Mouse (Mus musculus) adrenal gland, adult 10 weeks (tissue): ENCODE results near the gene Phactr4. TPM values are rescaled to one million over a fixed set of nuclear protein-coding genes. Genes with fewer than 3 reads are reported as not detected.

Source experiments
- polyA plus RNA-seq: library from polyadenylated mRNA; stranded (reverse); fragments of 350-450 nt; fragmentation: Illumina TruSeq; extraction: RNeasy Lipid Tissue Mini Kit (QIAGEN cat#74804); gene quantifications from one replicate; pipeline ENCODE4 v1.2.3, GENCODE M21; 2014; ENCODE audit warnings: low read depth, low replicate concordance

Gene Phactr4
- 36.9 TPM for polyA plus RNA-seq

DNA sequence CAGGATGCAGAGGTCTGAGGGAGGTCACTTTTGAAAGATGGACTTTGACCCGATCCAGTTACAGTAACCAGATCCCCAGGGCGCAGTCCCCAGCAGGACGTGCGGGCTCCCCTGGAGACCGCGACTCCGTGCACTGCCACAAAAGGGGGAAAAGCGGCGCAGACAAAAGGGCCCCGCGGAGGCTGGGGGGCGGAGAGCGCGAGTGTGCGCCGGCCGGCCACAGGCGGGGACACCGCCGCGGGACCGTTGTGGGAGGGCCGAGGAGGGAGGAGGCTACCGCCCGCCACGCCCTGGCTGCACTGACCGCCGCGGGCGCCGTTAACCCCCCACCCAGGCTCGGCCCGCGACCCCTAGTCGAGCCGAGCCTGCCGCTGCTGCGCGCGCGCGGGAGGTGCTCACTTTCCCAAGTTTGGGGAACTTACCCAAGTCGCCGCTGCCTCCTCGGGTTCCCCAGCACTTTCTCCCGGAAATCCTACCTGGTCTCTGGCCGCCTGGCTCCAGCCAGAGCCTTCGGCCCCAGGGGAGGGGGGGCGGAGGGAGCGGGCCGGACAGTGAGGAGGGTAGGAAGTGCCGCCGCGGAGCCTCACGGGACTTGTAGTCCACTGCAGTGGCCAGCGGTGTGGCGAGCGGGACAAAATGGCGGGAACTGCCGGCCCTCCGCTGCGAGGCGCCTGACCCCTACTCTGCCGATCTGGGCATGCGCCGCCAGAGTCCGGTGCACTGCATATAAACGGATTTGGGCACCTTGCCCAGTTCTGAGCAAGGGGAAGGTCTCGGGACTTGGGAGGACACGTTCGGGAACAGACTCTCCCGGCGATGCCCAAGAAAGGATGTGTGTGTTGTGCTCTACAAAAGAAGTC is at the start of gene Phactr4:
Gene Phactr4, minus strand, starts transcription at position 567 of the 860 bp plus-strand sequence.

DNA sequence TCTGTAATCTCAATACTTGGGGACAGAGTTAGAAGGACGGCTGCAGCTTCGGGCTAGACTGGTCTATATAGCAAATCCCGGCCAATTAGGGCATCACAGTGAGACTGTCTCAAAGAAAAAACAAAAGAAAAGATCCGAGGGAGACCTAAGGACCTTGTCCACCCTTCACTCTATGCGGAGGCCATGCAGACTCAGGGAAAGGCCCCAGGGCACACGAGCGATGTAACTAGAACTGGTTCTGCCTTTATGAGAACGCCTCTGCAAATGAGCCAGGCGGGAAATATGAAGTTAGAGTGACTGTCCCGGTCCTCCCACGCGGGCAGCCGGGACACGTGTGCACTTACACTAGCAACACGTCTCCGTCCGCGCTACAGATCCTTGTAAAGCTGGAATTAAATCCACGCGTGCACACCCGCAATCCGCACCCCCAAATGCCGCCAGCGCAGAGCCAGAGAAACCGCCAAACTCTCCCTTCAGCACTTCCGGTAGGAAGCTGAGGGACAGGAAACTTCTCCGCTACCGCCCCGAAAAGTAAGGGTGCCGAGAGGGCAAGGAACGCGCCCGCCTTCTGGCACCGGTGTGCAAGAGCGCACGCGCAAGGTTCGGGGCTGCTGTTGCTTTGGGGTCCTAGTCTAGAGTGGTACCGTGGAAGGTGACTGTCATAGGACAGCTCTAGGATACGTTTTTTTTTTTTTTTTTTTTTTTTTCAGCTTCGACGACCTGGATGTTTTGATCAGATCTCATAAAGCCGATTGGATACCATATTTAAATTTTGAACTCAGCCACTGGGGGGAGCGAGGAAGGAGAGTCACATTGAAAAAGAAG is 41.4 kb upstream of the Phactr4 start, which contains the start of gene Med18:
Gene Med18, minus strand, starts transcription at position 492 of the 825 bp plus-strand sequence.

DNA sequence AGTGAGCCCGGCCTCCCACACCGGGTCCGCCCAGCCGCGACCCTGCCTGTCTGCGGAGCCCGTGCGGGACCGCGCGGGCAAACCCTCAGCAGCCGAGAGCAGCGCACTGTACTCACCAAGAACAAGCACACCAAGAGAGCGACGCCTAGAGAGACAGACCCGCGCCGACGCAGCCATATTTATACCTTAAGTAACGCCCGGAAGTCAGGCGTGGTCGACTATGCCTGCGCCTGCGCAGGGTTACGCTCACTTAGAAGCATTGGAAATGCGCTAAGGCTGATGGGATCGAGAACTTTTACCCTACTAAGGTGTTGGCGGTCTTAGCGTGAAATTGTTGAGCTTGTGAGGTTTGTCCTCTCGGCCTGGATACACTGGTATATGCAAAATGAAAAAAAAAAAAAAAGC is 68.8 kb downstream of the Phactr4 start, which contains the start of gene Rcc1:
Gene Rcc1, minus strand, starts transcription at position 125 of the 405 bp plus-strand sequence.

DNA sequence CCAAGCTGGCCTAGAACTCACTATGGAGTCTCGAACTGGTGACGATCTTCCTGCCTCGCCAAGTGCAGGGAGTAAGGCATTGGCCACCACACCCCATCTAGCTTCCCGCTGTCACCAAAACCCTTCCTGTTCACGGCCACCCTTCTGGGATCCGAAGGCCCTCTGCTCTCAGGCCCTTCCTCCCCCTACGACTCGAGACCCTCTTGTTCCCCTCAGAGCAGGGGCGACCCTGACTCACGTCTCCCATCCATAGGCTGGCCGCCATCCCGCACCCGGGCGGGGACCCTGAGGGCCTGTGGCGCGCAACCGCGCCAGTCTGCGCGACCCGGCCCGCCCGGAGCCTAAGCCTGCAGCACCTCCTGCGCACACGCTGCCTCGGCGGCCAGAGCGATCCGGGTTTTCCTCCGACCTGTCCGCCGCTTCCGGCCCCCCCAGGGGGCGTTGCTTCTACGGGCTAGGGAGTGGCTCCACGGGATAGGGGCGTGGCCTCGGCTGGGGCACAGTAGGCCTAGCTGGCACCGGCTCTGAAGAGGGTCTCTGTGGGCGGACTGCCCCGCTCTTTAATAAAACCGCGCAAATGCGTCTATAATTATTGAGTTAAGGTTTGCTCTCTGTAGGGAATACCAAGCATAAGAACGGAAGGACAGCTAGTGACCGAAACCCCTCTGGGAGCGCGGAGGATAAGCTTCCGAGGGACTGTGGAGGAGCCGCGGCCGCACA is 93.0 kb downstream of the Phactr4 start, which contains the start of gene Trnau1ap:
Gene Trnau1ap, minus strand, starts transcription at position 424 of the 720 bp plus-strand sequence.

Other genes with a start within 250 kb of the Phactr4 start
- gene Ythdf2, start 210.2 kb downstream of the Phactr4 start, polyA plus RNA-seq: 75.8 TPM
- 5.7 TPM for gene Gmeb1, start 160.9 kb downstream of the Phactr4 start, polyA plus RNA-seq
- 15.5 TPM for gene Taf12, start 148.1 kb downstream of the Phactr4 start, polyA plus RNA-seq
- not detected for gene Rab42, start 119.1 kb downstream of the Phactr4 start, polyA plus RNA-seq
- gene Trnau1ap, start 93.0 kb downstream of the Phactr4 start, polyA plus RNA-seq: 14.0 TPM
- 3.3 TPM for gene Rcc1, start 68.9 kb downstream of the Phactr4 start, polyA plus RNA-seq
- 1.7 TPM for gene Med18, start 41.4 kb upstream of the Phactr4 start, polyA plus RNA-seq
- gene Sesn2, start 88.0 kb upstream of the Phactr4 start, polyA plus RNA-seq: 1.4 TPM
- gene Atpif1, start 111.2 kb upstream of the Phactr4 start, polyA plus RNA-seq: 272 TPM
- gene Dnajc8, start 113.1 kb upstream of the Phactr4 start, polyA plus RNA-seq: 343 TPM
- gene Ptafr, start 141.6 kb upstream of the Phactr4 start, polyA plus RNA-seq: 0.82 TPM
- gene Eya3, start 216.5 kb upstream of the Phactr4 start, polyA plus RNA-seq: 26.0 TPM